Mouse (Mus musculus) ovary, adult 18-20 months (tissue): ENCODE data around the gene Pacsin2.

Experiments used
- DNase-seq: peaks from one replicate; pipeline ENCODE4 v3.0.0; 2022; ENCODE audit warnings: low spot score, mixed read lengths

The Pacsin2 gene

GRCm38 (mm10) chr15:83451621-83452210 lies 12.7 kb downstream of the Pacsin2 start:
- DNase-seq = peak; percentile 53

DNA sequence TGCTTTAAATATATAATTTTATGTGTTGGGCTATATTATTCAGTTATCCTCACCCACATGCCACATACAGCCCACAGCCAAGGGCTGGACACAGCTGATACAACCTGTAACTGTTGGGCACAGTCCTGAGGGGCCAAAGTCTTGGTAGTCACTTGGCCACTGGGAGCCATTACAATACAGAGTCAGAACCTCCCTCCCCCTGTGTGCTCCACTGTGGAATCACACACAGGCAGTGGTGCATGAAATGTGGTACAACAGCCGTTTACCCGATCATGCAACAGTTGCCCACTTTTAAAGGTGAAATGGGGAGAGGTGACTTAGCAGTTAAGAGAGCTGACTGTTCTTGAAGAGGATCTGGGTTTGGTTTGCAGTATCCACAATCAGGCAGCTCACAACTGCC lies 14.4 kb downstream of the Pacsin2 start:
- DNase-seq = no peak

GRCm38 (mm10) chr15:83448646-83449045 lies 15.8 kb downstream of the Pacsin2 start:
- DNase-seq = no peak

- no peak for DNase-seq
These were observed 16.4 kb downstream of the Pacsin2 start for GRCm38 (mm10) chr15:83447791-83448544.

DNA sequence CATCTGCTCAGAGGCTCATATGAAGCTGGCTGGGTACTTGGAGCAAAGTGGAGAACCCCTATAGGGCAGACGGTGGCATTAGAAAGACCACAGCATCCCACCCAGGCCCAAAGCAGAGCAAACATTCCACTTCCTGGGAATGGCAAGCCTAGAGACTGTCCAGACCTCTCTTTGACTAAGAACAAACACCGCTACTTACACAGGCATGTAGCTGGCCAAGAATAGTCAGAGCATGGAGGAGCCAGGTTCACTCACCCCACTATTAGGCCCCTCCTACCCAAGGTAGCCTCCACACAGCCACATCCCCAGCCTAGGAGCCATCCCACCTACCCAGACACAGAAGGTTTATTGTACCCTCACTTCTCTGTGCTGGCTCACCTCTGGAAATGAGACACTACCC lies 18.5 kb downstream of the Pacsin2 start:
- no peak for DNase-seq

DNA sequence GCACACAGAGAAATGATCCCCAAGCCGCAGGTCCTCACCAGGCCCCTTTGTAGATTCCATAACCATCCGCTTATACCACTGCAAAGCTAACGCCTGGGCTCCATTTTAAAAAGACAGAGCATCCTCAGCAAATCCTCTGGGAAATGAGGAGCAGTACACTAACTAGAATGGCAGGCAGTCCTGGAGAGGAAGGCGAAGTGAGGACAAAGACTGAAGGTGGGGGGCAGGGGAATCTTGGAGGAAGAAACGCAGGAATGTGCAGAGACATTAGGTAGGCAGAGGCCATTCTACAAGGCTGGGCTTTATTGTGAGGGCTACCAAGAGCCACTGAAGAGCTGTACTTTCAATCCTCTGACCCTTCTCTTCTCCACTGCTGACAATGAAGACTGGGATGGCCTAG lies 19.0 kb downstream of the Pacsin2 start:
- DNase-seq = no peak

DNA sequence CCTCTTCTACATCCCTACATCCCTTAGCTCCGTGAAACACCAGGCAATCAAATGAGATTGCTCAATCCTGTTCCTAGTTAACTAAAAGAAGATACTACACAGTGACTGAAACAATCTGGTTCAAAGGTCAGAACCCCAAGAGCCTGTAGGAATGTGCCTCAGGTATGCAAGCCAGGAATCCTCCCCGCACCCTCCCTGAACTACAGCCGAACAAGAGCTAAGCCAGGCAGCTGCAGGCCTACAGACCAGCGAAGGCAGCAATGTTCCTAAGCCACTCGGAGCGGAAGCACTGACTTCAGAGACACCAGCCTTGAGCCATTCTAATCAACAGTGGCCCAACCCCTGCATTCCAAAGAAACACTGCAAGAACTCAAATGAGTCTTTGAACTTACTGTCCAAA lies 20.0 kb downstream of the Pacsin2 start:
- DNase-seq = no peak

GRCm38 (mm10) chr15:83442495-83443037 lies 21.8 kb downstream of the Pacsin2 start:
- no peak for DNase-seq

DNA sequence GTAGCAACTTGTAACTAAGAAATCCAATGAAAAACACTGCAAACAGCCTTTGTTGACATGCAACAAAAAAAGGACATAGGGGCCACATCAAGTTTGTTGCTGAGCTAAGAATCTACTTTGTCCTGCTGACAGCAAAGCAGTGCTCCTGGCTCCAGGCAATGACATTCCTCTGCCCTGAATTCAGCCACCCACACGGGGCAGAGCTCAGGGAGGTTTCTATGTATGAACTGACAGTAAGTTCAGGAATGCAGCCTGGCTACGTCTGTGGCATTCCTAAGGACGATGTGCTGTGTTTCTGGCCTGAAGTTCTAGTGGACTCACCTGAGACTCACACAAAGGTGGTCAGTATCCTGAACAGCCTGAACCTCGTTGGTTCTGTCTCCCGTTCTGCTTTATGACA lies 23.7 kb downstream of the Pacsin2 start:
- no peak for DNase-seq

GRCm38 (mm10) chr15:83436541-83436940 lies 27.9 kb downstream of the Pacsin2 start:
- DNase-seq = no peak

DNA sequence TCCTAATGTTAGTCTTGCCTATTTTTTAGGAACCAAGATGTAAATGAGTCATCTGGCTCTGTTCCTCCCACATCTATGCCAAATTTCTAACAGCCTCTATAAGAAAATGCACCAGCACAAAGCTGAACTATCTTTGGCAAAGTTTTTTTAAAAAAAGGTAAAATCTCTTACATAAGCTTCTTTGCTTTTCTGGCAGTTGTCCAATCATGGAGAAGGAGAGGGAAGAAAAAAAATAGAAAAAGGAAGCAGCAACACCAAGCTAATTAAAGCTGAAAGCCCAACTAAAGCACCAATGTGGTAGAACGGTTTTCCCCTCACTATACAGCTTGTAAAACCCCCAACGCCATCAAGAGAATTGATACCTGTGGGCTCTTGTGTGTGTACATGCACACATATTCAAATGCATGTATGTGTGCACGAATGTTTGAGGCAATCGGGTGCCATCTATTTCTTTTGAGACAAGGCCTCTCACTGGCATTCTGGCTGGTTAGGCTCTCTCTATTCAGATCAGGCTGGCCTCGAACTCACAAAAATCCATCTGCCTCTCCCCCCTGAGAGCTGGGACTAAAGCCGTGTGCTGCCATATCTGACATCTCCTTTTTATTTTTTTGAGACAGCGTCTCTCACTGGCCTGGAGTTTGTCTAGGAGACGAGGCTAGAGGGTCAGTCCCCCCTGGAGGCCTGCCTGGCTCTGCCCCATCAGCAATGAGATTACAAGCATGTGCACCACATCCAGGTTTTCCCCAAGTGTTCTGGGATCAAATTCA lies 28.9 kb downstream of the Pacsin2 start:
- no peak for DNase-seq

- DNase-seq = no peak
These were observed 29.7 kb downstream of the Pacsin2 start for GRCm38 (mm10) chr15:83434692-83435091.

DNA sequence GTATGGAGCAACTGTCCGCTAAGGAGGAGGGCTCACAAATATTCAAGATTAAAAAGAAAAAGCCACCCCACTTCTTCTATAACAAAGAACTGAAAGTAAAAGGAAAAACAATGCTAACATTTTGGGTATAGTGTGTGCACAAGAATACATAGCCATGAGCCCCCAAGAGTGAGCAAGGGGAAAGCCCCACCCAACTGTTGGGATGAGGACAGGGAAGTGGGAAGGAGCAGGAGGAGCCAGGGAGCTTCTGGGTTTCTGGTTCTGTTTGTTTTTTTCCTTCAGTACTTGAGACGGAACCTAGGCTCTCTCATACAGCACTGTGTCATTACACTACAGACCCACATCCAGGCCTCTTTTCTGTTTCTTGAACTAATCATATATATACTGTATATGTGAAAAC lies 31.1 kb downstream of the Pacsin2 start:
- no peak for DNase-seq

GRCm38 (mm10) chr15:83432231-83433031 lies 32.0 kb downstream of the Pacsin2 start:
- DNase-seq = no peak

- DNase-seq = no peak
These were observed 33.2 kb downstream of the Pacsin2 start for GRCm38 (mm10) chr15:83430986-83431763.

GRCm38 (mm10) chr15:83430419-83430818 lies 34.0 kb downstream of the Pacsin2 start:
- no peak for DNase-seq

GRCm38 (mm10) chr15:83428586-83428985 lies 35.8 kb downstream of the Pacsin2 start:
- no peak for DNase-seq

GRCm38 (mm10) chr15:83427294-83428163 lies 36.9 kb downstream of the Pacsin2 start:
- DNase-seq = no peak

DNA sequence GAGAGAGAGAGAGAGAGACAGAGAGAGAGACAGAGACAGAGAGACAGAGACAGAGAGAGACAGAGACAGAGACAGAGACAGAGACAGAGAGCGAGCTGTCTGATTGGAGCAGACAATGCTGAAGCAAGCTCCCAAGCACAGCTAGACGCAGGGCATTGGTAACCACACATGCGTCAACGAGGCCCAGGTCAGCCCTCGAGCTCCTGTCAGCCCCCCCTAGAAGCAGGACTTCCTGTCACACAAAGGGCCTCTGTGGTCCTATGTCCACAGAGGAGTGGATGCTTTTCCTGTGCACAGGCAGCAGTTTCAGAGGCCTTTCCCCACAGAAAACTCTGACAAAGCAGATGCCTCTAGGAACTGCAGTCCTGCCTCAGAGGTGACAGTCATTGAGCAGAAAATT lies 38.6 kb downstream of the Pacsin2 start:
- DNase-seq = no peak

DNA sequence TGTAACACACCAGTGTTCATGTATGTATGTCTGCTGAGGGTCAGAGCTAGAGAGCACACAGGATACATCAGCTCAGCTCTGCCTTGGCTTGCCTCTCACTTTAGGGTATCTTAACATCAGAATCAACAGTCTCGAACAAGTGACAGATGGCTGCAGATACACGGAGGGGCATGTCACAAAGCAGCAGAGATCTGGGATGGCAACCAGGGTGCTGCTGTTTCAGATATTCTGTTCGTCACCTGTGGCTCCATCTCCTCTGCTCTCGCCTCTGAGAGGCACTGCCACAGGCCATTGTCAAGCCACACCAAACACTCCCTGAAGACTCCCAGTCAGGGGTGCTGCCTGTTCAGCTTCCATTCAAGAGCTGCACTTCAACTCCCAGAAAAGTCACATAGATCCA lies 39.1 kb downstream of the Pacsin2 start:
- DNase-seq = no peak
